Mouse (Mus musculus): ENCODE measurements around the gene Fam222b. TPM values are rescaled to one million over a fixed set of nuclear protein-coding genes. Genes with fewer than 3 reads are reported as not detected.
"Not testable (repeated sequence)": the region's sequence is repeated elsewhere in the genome, so short reads cannot be mapped to it uniquely, and the experiment has no call there.

Fam222b gene
- polyA plus RNA-seq, 1 experiment from 2014 or later: 22.4 TPM

- Histone ChIP-seq H3K27ac (ENCODE audit: low read depth, low read length) (no peak overlapping the region), H3K4me3 (ENCODE audit: low read depth, low read length) (no peak overlapping the region), H3K27me3 (ENCODE audit: control insufficient read depth, insufficient read depth, low read length) (no peaks in the 10 kb centered on the region), H3K9me3 (replicated peaks; ENCODE audit: control insufficient read depth, low read length) (no peaks in the 10 kb centered on the region), H3K9ac (ENCODE audit: low read depth, low read length) (no peak overlapping the region), H3K36me3 (ENCODE audit: control insufficient read depth, insufficient read depth, low read length) (no peaks in the 10 kb centered on the region), H3K4me1 (ENCODE audit: control insufficient read depth, insufficient read depth, low read length) (peaks cover 15% of the 10 kb centered on the region), H3K4me2 (no peak overlapping the region)
- 85% methylated on average over 3 of the region's 3 CpGs for WGBS (ENCODE audit: insufficient replicate concordance)
- no peak for ATAC-seq (replicated peaks; ENCODE audit: insufficient number of reproducible peaks, low FRiP score, low TSS enrichment)
Measured at GRCm38 (mm10) chr11:78134344-78134743, 39.9 kb downstream of the Fam222b start.

DNA sequence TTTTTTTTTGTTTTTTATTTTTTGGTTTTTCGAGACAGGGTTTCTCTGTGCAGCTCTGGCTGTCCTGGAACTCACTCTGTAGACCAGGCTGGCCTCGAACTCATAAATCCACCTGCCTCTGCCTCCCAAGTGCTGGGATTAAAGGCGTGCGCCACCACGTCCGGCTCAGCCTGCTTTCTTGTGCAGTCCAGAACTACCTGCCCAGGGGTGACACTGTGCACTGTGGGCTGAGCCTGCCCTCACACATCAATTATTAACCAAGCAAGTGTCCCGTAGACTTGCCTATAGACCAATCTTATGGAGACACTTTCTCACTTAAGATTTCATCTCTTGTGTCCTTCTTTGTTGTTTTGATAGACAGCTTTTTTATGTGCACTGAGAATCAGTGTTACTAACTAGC is 40.9 kb downstream of the Fam222b start:
- not testable (repeated sequence) for H3K9me3 ChIP-seq (replicated peaks; ENCODE audit: control insufficient read depth, low read length); H3K4me3 ChIP-seq (ENCODE audit: low read depth, low read length); ATAC-seq (replicated peaks; ENCODE audit: insufficient number of reproducible peaks, low FRiP score, low TSS enrichment); H3K4me2 ChIP-seq; H3K27ac ChIP-seq (ENCODE audit: low read depth, low read length); H3K9ac ChIP-seq (ENCODE audit: low read depth, low read length); H3K36me3 ChIP-seq (ENCODE audit: control insufficient read depth, insufficient read depth, low read length); H3K27me3 ChIP-seq (ENCODE audit: control insufficient read depth, insufficient read depth, low read length)
- H3K4me1 ChIP-seq (ENCODE audit: control insufficient read depth, insufficient read depth, low read length): peaks cover 19% of the 10 kb centered on the region
- WGBS (ENCODE audit: insufficient replicate concordance): 92% methylated on average over 7 of the region's 7 CpGs

DNA sequence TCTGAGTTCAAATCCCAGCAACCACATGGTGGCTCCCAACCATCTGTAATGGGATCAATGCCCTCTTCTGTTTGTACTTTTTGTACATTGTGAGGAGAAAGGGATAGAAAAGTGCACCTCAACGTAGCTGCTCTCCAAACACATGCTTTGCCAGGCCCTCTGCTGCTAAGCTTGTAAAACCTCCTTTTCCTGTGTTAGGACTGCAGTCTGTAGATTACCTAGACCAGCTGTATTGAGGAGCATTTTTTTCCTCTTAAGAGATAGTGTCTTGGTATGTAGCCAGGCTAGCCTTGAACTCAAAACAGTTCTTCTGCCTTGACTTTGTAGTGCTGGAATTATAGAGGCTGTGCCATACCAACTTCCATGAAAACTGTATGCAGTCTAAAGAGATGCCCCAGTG is 41.7 kb downstream of the Fam222b start:
- Histone ChIP-seq H3K36me3 (ENCODE audit: control insufficient read depth, insufficient read depth, low read length) (no peaks in the 10 kb centered on the region), H3K4me3 (ENCODE audit: low read depth, low read length) (no peak overlapping the region), H3K27me3 (ENCODE audit: control insufficient read depth, insufficient read depth, low read length) (no peaks in the 10 kb centered on the region), H3K27ac (ENCODE audit: low read depth, low read length) (no peak overlapping the region), H3K9ac (ENCODE audit: low read depth, low read length) (no peak overlapping the region), H3K4me2 (no peak overlapping the region), H3K9me3 (replicated peaks; ENCODE audit: control insufficient read depth, low read length) (no peaks in the 10 kb centered on the region), H3K4me1 (ENCODE audit: control insufficient read depth, insufficient read depth, low read length) (peaks cover 25% of the 10 kb centered on the region)
- WGBS (ENCODE audit: insufficient replicate concordance): 79% methylated on average over 1 of the region's 1 CpGs
- no peak for ATAC-seq (replicated peaks; ENCODE audit: insufficient number of reproducible peaks, low FRiP score, low TSS enrichment)

- H3K27me3 ChIP-seq (ENCODE audit: control insufficient read depth, insufficient read depth, low read length): no peaks in the 10 kb centered on the region
- no peaks in the 10 kb centered on the region for H3K9me3 ChIP-seq (replicated peaks; ENCODE audit: control insufficient read depth, low read length)
- H3K36me3 ChIP-seq (ENCODE audit: control insufficient read depth, insufficient read depth, low read length): no peaks in the 10 kb centered on the region
- H3K4me3 ChIP-seq (ENCODE audit: low read depth, low read length): no peak overlapping the region
- 66% methylated on average over 4 of the region's 4 CpGs for WGBS (ENCODE audit: insufficient replicate concordance)
- H3K4me2 ChIP-seq: no peak overlapping the region
- ATAC-seq (replicated peaks; ENCODE audit: insufficient number of reproducible peaks, low FRiP score, low TSS enrichment): no peak
- no peak overlapping the region for H3K9ac ChIP-seq (ENCODE audit: low read depth, low read length)
- peaks cover 30% of the 10 kb centered on the region for H3K4me1 ChIP-seq (ENCODE audit: control insufficient read depth, insufficient read depth, low read length)
- H3K27ac ChIP-seq (ENCODE audit: low read depth, low read length): 0 out of 2 replicates have a peak overlapping the region, but pooled peaks have one; percentile 24
Measured at GRCm38 (mm10) chr11:78137584-78137983, 43.1 kb downstream of the Fam222b start.

GRCm38 (mm10) chr11:78138023-78138422 is 43.6 kb downstream of the Fam222b start:
- Histone ChIP-seq H3K4me2 (no peak overlapping the region), H3K9ac (ENCODE audit: low read depth, low read length) (no peak overlapping the region), H3K4me1 (ENCODE audit: control insufficient read depth, insufficient read depth, low read length) (peaks cover 30% of the 10 kb centered on the region), H3K27ac (ENCODE audit: low read depth, low read length) (0 out of 2 replicates have a peak overlapping the region, but pooled peaks have one; percentile 24), H3K4me3 (ENCODE audit: low read depth, low read length) (no peak overlapping the region), H3K9me3 (replicated peaks; ENCODE audit: control insufficient read depth, low read length) (no peaks in the 10 kb centered on the region), H3K27me3 (ENCODE audit: control insufficient read depth, insufficient read depth, low read length) (no peaks in the 10 kb centered on the region), H3K36me3 (ENCODE audit: control insufficient read depth, insufficient read depth, low read length) (0 out of 2 replicates have a peak, but pooled peaks cover 2% of the 10 kb centered on the region)
- ATAC-seq (replicated peaks; ENCODE audit: insufficient number of reproducible peaks, low FRiP score, low TSS enrichment): no peak
- WGBS (ENCODE audit: insufficient replicate concordance): 85% methylated on average over 3 of the region's 3 CpGs

DNA sequence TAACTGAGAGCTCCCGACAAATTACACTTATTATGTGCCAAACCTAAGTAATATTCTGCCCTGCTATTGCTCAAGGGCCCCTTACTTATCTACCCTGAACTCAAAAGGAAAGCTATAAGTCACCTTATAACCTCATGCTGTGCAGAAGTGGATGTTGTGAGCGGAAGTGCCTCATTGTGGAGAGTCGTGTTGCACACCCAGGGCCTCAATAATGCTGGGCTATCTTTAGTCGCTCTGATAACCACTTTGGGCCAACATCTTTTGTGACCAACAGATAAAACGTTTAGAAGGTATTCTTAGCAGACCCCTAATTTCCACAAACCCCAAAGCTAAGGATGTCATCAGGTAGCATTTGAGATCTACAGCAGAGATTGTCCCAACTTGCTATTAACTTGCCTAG is 46.2 kb downstream of the Fam222b start:
- H3K36me3 ChIP-seq (ENCODE audit: control insufficient read depth, insufficient read depth, low read length): peaks cover 18% of the 10 kb centered on the region; the same call in 1 of the 2 replicates
- 43% methylated on average over 5 of the region's 5 CpGs for WGBS (ENCODE audit: insufficient replicate concordance)
- ATAC-seq (replicated peaks; ENCODE audit: insufficient number of reproducible peaks, low FRiP score, low TSS enrichment): no peak
- H3K4me2 ChIP-seq: no peak overlapping the region; the same call in 1 of the 2 replicates
- H3K4me3 ChIP-seq (ENCODE audit: low read depth, low read length): no peak overlapping the region
- H3K9ac ChIP-seq (ENCODE audit: low read depth, low read length): no peak overlapping the region
- H3K4me1 ChIP-seq (ENCODE audit: control insufficient read depth, insufficient read depth, low read length): peaks cover 25% of the 10 kb centered on the region
- no peaks in the 10 kb centered on the region for H3K9me3 ChIP-seq (replicated peaks; ENCODE audit: control insufficient read depth, low read length)
- H3K27ac ChIP-seq (ENCODE audit: low read depth, low read length): 0 out of 2 replicates have a peak overlapping the region, but pooled peaks have one; percentile 37
- H3K27me3 ChIP-seq (ENCODE audit: control insufficient read depth, insufficient read depth, low read length): no peaks in the 10 kb centered on the region

DNA sequence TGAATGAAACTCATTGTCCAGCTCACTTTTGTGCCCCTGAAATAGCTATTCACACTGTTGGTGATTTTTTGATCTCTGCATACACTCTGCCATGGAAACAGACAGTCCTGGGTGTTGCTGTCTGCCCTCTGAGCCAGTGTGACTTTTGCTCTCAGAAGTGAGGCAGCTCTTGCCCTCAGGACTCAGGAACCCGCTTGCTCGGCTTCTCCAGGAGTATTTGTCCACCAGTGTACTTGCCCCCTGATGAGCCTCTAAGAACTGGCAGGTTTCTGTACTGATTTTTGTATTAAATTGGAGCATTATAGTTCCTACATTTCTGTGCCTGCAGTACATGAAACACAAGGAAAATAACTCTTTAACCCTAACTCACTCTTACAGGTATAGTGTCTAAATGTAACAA is 49.1 kb downstream of the Fam222b start:
- Histone ChIP-seq H3K27ac (ENCODE audit: low read depth, low read length) (no peak overlapping the region), H3K9ac (ENCODE audit: low read depth, low read length) (no peak overlapping the region), H3K4me3 (ENCODE audit: low read depth, low read length) (no peak overlapping the region), H3K36me3 (ENCODE audit: control insufficient read depth, insufficient read depth, low read length) (peaks cover 24% of the 10 kb centered on the region), H3K9me3 (replicated peaks; ENCODE audit: control insufficient read depth, low read length) (no peaks in the 10 kb centered on the region), H3K27me3 (ENCODE audit: control insufficient read depth, insufficient read depth, low read length) (no peaks in the 10 kb centered on the region), H3K4me2 (no peak overlapping the region), H3K4me1 (ENCODE audit: control insufficient read depth, insufficient read depth, low read length) (peaks cover 14% of the 10 kb centered on the region; the same call in 1 of the 2 replicates)
- ATAC-seq (replicated peaks; ENCODE audit: insufficient number of reproducible peaks, low FRiP score, low TSS enrichment): no peak
- WGBS (ENCODE audit: insufficient replicate concordance): 80% methylated on average over 2 of the region's 2 CpGs

DNA sequence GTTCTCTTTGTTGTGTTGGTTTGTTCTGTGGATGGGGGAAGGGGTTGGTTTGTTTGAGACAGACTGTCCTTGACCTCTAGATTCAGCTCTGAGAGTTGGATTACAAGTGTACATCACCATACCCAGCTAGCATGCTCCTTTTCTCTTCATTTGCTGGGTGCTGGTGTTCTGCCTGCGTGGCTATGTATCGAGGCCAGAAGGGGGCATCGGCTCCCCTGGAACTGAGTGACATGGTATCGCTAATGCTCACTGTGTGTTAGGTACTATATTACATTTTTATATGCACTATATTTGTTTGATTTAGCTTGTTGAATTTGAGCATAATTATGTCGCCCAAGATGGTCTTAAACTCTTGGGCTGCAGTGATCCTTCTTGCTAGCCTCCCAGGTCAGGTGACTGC is 51.7 kb downstream of the Fam222b start:
- H3K36me3 ChIP-seq (ENCODE audit: control insufficient read depth, insufficient read depth, low read length): peaks cover 41% of the 10 kb centered on the region
- WGBS (ENCODE audit: insufficient replicate concordance): 85% methylated on average over 5 of the region's 5 CpGs
- no peak overlapping the region for H3K27ac ChIP-seq (ENCODE audit: low read depth, low read length)
- no peak overlapping the region for H3K9ac ChIP-seq (ENCODE audit: low read depth, low read length)
- no peak overlapping the region for H3K4me3 ChIP-seq (ENCODE audit: low read depth, low read length)
- no peak overlapping the region for H3K4me2 ChIP-seq
- 0 out of 2 replicates have a peak, but pooled peaks cover 4% of the 10 kb centered on the region for H3K4me1 ChIP-seq (ENCODE audit: control insufficient read depth, insufficient read depth, low read length)
- no peaks in the 10 kb centered on the region for H3K27me3 ChIP-seq (ENCODE audit: control insufficient read depth, insufficient read depth, low read length)
- ATAC-seq (replicated peaks; ENCODE audit: insufficient number of reproducible peaks, low FRiP score, low TSS enrichment): no peak
- no peaks in the 10 kb centered on the region for H3K9me3 ChIP-seq (replicated peaks; ENCODE audit: control insufficient read depth, low read length)

Measured in heart, embryonic 11.5 days (tissue).